Mouse (Mus musculus) liver, embryonic 15.5 days (tissue): ENCODE measurements around the gene Mettl16. TPM values are rescaled to one million over a fixed set of nuclear protein-coding genes. Genes with fewer than 3 reads are reported as not detected.
A peak's percentile ranks its signal among the peaks of the same experiment; 100 is the strongest.

Experiments used
- ATAC-seq: fragments of 200-750 bp; cut with Nextera tagmentation; 2 replicates; pipeline ENCODE4 v1.8.0; 2017; ENCODE audit warnings: moderate number of reproducible peaks, mild to moderate bottlenecking, moderate library complexity; ENCODE audit not compliant: insufficient read depth
- H3K27ac ChIP-seq: fragments of 300-500 bp; sonication (generic); replicated peaks from 2 replicates; pipeline ENCODE4 v1.5.1; 2015; ENCODE audit warnings: mild to moderate bottlenecking, inconsistent platforms
- H3K27me3 ChIP-seq: fragments of 300-500 bp; sonication (generic); 2 replicates; pipeline ENCODE4 v1.6.1; 2015; ENCODE audit warnings: mild to moderate bottlenecking, inconsistent platforms
- H3K36me3 ChIP-seq: fragments of 300-500 bp; sonication (generic); replicated peaks from 2 replicates; pipeline ENCODE4 v1.6.1; 2015; ENCODE audit warnings: moderate library complexity, mild to moderate bottlenecking, inconsistent platforms
- H3K4me1 ChIP-seq: fragments of 300-500 bp; sonication (generic); replicated peaks from 2 replicates; pipeline ENCODE4 v1.6.1; 2015; ENCODE audit warnings: inconsistent platforms
- H3K4me2 ChIP-seq: fragments of 300-500 bp; sonication (generic); 2 replicates; pipeline ENCODE4 v1.6.1; 2015; ENCODE audit warnings: moderate library complexity, mild to moderate bottlenecking, inconsistent platforms
- H3K4me3 ChIP-seq: fragments of 300-500 bp; sonication (generic); replicated peaks from 2 replicates; pipeline ENCODE4 v1.5.1; 2015; ENCODE audit warnings: mild to moderate bottlenecking, inconsistent platforms
- H3K9ac ChIP-seq: fragments of 300-500 bp; sonication (generic); 2 replicates; pipeline ENCODE4 v1.6.1; 2015; ENCODE audit warnings: moderate library complexity, mild to moderate bottlenecking, inconsistent platforms
- H3K9me3 ChIP-seq: fragments of 300-500 bp; sonication (generic); replicated peaks from 2 replicates; pipeline ENCODE4 v1.6.1; 2016; ENCODE audit warnings: inconsistent platforms
- WGBS: fragments of 180-500 bp; shearing (Covaris S2); methylation state at CpG from one replicate; pipeline ENCODE4 v1.1.7; 2015; ENCODE audit warnings: mixed read lengths; ENCODE audit not compliant: insufficient replicate concordance; 5-methylcytosine and 5-hydroxymethylcytosine counted together
- polyA plus RNA-seq: library from polyadenylated mRNA; unstranded; fragments of >200 nt; fragmentation: Nextera tagmentation; extraction: Ambion mirVana; gene quantifications from 2 replicates; pipeline ENCODE4 v1.2.1, GENCODE M21; 2015

Mettl16 gene
- polyA plus RNA-seq, 1 experiment from 2014 or later, result 18.4 TPM

GRCm38 (mm10) chr11:74822746-74823440 is 52.3 kb downstream of the Mettl16 start:
- Histone ChIP-seq H3K9ac (no peak overlapping the region), H3K27me3 (no peaks in the 10 kb centered on the region), H3K4me2 (no peak overlapping the region), H3K36me3 (peaks cover 5% of the 10 kb centered on the region; the same call in 1 of the 2 replicates), H3K4me3 (no peak overlapping the region), H3K9me3 (no peaks in the 10 kb centered on the region), H3K4me1 (peaks cover 22% of the 10 kb centered on the region), H3K27ac (no peak overlapping the region)
- ATAC-seq, result no peak
- WGBS, result 77% methylated on average over 7 of the region's 7 CpGs

DNA sequence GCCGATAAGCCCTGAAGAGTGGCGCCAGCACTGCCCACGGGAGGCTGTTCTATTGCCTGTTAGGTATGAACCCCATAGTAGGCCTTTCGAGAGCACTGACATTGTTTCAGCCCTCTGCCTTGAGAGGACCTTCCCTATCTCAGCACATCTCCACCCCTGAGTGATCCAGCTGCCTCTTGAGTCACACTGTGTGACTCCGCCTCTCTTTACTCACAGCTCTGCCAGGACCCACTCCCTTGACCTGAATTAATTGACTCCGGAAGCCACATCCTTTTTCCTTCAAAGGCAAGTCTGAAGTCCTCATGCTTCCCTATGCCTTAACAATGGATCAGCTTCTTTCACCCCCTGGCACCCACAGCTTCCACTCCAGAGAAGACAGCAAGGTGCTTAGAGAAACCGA is 55.5 kb downstream of the Mettl16 start:
- Histone ChIP-seq H3K27ac (peak overlapping the region; percentile 67), H3K27me3 (no peaks in the 10 kb centered on the region), H3K4me1 (peaks cover 51% of the 10 kb centered on the region), H3K9ac (no peak overlapping the region), H3K9me3 (no peaks in the 10 kb centered on the region), H3K36me3 (no peaks in the 10 kb centered on the region), H3K4me2 (0 out of 2 replicates have a peak overlapping the region, but pooled peaks have one; percentile 3), H3K4me3 (no peak overlapping the region)
- ATAC-seq, result no peak
- WGBS, result 49% methylated on average over 7 of the region's 7 CpGs

- Histone ChIP-seq H3K27ac (peak overlapping the region; percentile 67), H3K9ac (no peak overlapping the region)
- ATAC-seq, result no peak
Observed at GRCm38 (mm10) chr11:74826702-74827101, 56.1 kb downstream of the Mettl16 start.

DNA sequence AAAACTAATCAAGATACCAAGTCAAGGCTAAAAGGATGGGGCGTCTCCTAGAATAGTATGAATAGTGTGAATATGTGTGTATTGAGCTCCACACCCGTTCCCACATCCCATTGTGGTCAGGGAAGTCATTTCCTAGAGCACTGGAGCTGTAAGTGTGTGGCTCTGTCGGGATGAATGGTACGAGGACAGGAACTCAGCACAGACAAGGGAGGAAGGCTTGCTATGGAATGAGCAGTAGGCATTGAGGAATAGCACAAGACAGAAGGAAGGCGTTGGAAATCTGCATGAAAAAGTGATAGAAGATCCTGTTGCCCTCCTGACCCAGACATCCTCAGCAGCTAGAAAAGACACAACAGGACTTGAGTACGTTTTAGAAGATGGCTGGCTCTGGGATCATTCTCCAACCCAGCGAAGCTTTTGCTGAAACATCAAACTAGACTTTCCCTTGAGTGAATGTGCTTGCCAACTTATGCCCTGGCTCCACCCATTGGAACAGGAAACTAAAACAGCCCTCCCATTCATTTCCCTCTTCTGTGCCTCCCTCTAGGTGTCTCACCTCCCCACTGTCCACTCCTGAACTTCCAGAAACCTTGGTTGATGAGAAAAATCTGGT is 57.3 kb downstream of the Mettl16 start:
- Histone ChIP-seq H3K4me3 (no peak overlapping the region), H3K9me3 (no peaks in the 10 kb centered on the region), H3K4me1 (peaks cover 67% of the 10 kb centered on the region), H3K36me3 (no peaks in the 10 kb centered on the region), H3K9ac (0 out of 2 replicates have a peak overlapping the region, but pooled peaks have one; percentile 4), H3K27ac (peak overlapping the region; percentile 9), H3K27me3 (no peaks in the 10 kb centered on the region), H3K4me2 (no peak overlapping the region; the same call in 1 of the 2 replicates)
- WGBS, result 54% methylated on average over 7 of the region's 7 CpGs
- ATAC-seq, result no peak

More at GRCm38 (mm10) chr11:74826702-74827101, 56.1 kb downstream of the Mettl16 start:
- Histone ChIP-seq H3K36me3 (no peaks in the 10 kb centered on the region), H3K9me3 (no peaks in the 10 kb centered on the region), H3K27me3 (no peaks in the 10 kb centered on the region), H3K4me1 (peaks cover 56% of the 10 kb centered on the region), H3K4me2 (0 out of 2 replicates have a peak overlapping the region, but pooled peaks have one; percentile 3), H3K4me3 (no peak overlapping the region)
- 64% methylated on average over 5 of the region's 5 CpGs for WGBS

DNA sequence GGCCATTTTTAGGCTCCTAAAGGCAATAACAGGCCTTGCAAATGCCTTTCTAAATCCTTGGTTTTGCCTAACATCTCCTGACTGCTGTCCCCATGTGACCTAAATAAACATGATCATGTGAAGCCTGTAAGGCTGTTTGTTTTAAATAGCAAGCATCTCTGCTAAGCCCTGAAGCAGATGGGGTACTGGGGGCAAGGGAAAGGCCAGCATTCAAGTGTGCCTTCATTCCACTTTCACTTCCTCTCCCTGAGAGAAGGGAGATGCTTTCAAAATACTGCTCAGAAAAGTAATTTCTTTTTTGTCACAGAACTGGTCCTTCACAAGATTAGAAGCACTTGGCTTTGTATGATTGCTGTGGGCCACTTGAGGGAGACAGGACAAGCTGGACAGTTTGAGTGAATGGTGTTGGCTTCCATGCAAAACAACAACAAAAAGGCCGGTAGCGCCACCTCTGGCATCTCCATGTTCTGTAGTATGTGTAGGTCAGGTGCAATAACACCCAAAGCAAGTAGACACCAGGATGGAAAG is 57.8 kb downstream of the Mettl16 start:
- H3K9ac ChIP-seq, result 0 out of 2 replicates have a peak overlapping the region, but pooled peaks have one; percentile 4
- peak overlapping the region; percentile 9; the same call in 1 of the 2 replicates for H3K27ac ChIP-seq
- no peaks in the 10 kb centered on the region for H3K9me3 ChIP-seq
- no peaks in the 10 kb centered on the region for H3K36me3 ChIP-seq
- H3K4me3 ChIP-seq, result no peak overlapping the region
- peaks cover 73% of the 10 kb centered on the region for H3K4me1 ChIP-seq
- no peak for ATAC-seq
- H3K4me2 ChIP-seq, result peak overlapping the region; percentile 100
- H3K27me3 ChIP-seq, result no peaks in the 10 kb centered on the region
- WGBS, result 48% methylated on average over 2 of the region's 2 CpGs

DNA sequence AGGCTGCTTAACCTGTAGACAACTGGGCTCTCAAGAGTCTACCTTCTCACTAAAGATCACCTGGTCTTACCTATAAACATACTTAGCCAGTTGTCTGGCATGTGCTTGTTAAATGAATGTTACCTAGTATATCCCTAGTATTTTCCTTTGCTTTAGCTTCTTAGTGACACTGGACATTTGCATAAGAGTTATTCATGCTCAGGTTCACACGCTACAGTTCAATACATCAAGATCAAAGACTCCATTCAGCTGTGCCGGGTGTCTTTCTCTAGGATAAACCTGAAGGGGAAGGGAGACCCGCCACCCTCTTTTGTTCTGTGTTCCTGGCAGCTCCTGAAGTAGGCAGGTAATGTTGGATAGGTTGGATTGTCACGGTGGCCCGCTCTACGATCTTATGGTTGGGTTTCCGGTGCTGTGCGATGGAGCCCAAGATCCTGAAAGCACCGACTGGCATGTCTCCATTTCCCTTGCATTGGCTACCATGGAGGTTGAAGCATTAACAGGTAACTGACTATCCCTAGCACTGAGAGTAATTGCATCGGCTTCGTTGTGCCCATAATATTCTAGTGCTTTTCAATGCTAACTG is 58.4 kb downstream of the Mettl16 start:
- H3K36me3 ChIP-seq, result no peaks in the 10 kb centered on the region
- peak overlapping the region; percentile 96 for H3K27ac ChIP-seq
- H3K4me1 ChIP-seq, result peaks cover 79% of the 10 kb centered on the region
- H3K4me3 ChIP-seq, result peak overlapping the region; percentile 80
- peak overlapping the region; percentile 79; the same call in 1 of the 2 replicates for H3K9ac ChIP-seq
- WGBS, result 22% methylated on average over 11 of the region's 11 CpGs
- no peak for ATAC-seq
- H3K27me3 ChIP-seq, result no peaks in the 10 kb centered on the region
- H3K9me3 ChIP-seq, result no peaks in the 10 kb centered on the region
- peak overlapping the region; percentile 100 for H3K4me2 ChIP-seq

- no peaks in the 10 kb centered on the region for H3K27me3 ChIP-seq
- H3K4me3 ChIP-seq, result peak overlapping the region; percentile 80
- no peaks in the 10 kb centered on the region for H3K9me3 ChIP-seq
- peaks cover 87% of the 10 kb centered on the region for H3K4me1 ChIP-seq
- peak overlapping the region; percentile 100 for H3K4me2 ChIP-seq
- ATAC-seq, result peak; percentile 48
- no peaks in the 10 kb centered on the region for H3K36me3 ChIP-seq
- under 1% methylated on average over 20 of the region's 20 CpGs for WGBS
- peak overlapping the region; percentile 96 for H3K27ac ChIP-seq
- H3K9ac ChIP-seq, result peak overlapping the region; percentile 79
Observed at GRCm38 (mm10) chr11:74829812-74830211, 59.2 kb downstream of the Mettl16 start.

- ATAC-seq, result peak; percentile 74
- Histone ChIP-seq H3K9ac (peak within 1 kb of the TSS; percentile 79), H3K36me3 (no peaks in the 10 kb centered on the region), H3K27ac (peak within 1 kb of the TSS; percentile 96), H3K27me3 (no peaks in the 10 kb centered on the region), H3K4me3 (peak within 1 kb of the TSS; percentile 80), H3K4me1 (peaks cover 90% of the 10 kb centered on the region), H3K9me3 (no peaks in the 10 kb centered on the region), H3K4me2 (peak within 1 kb of the TSS; percentile 100)
- WGBS, result under 1% methylated on average over 70 of the region's 70 CpGs
Observed at GRCm38 (mm10) chr11:74830256-74831161, 59.9 kb downstream of the Mettl16 start, which contains the start of gene Mnt. TSS of gene Mnt (plus strand) at chr11:74830920.

- no peak for ATAC-seq
- Histone ChIP-seq H3K4me2 (peak overlapping the region; percentile 100), H3K27me3 (no peaks in the 10 kb centered on the region), H3K9ac (peak overlapping the region; percentile 79), H3K27ac (peak overlapping the region; percentile 96), H3K36me3 (no peaks in the 10 kb centered on the region), H3K9me3 (no peaks in the 10 kb centered on the region), H3K4me1 (peaks cover 93% of the 10 kb centered on the region), H3K4me3 (peak overlapping the region; percentile 80)
- WGBS, result 1% methylated on average over 35 of the region's 35 CpGs
Observed at GRCm38 (mm10) chr11:74831191-74831605, 60.6 kb downstream of the Mettl16 start.
